In genomic region chr2:27442708-27443449, GRCm38 (mm10) we compare ENCODE assay signal across 8 mouse cellular contexts. TPM values are rescaled to one million over a fixed set of nuclear protein-coding genes. Genes with fewer than 3 reads are reported as not detected.
DNase-seq lines count a peak whose midpoint lies in the region; ATAC-seq and TF ChIP-seq lines count a peak whose summit lies in the region.

No protein-coding gene starts in this region.

- H3K27me3 ChIP-seq in kidney, adult 2 months (replicated peaks; ENCODE audit: control insufficient read depth, insufficient read depth, low read length): no peaks in the 10 kb centered on the region
- no peaks in the 10 kb centered on the region for H3K27me3 ChIP-seq in midbrain, embryonic 10.5 days (ENCODE audit: low read depth, poor library complexity, severe bottlenecking)

- H3K27ac ChIP-seq in kidney, adult 2 months (ENCODE audit: insufficient read depth, low read depth, low read length): no peak overlapping the region
- peak overlapping the region; percentile 88 for H3K27ac ChIP-seq in midbrain, embryonic 10.5 days (replicated peaks)

- DNase-seq in kidney, adult 2 months: no peak
- DNase-seq in kidney, postnatal 10 days: no peak
- DNase-seq in brain, embryonic 14.5 days (ENCODE audit: low read depth): no peak
- DNase-seq in midbrain, embryonic 10.5 days (ENCODE audit: low spot score): no peak
- DNase-seq in right cerebral cortex, postnatal 4 days: no peak
- DNase-seq in layer of hippocampus, adult 18-20 months (ENCODE audit: low spot score in 2 of 2): no peak
- no peak for DNase-seq in embryo, embryonic 9.5 days (ENCODE audit: extremely low spot score)

- H3K9me3 ChIP-seq in midbrain, embryonic 10.5 days (replicated peaks): no peaks in the 10 kb centered on the region

- 33% methylated on average over 20 of the region's 20 CpGs for WGBS in kidney, adult 2 months
- 34% methylated on average over 20 of the region's 20 CpGs for WGBS in midbrain, embryonic 10.5 days

- TF ChIP-seq CTCF in kidney, adult 2 months (conservative IDR thresholded peaks at IDR 0.05; ENCODE audit: insufficient read depth, insufficient read length, low read depth, low read length): no peak
- TF ChIP-seq CTCF in brain, embryonic 14.5 days (IDR thresholded peaks at IDR 0.05; ENCODE audit: borderline replicate concordance, extremely low read depth, insufficient read depth, insufficient read length): 0 out of 2 replicates have a peak, but pooled peaks have one; percentile 6

- no peak for TF ChIP-seq POLR2A in kidney, adult 2 months (IDR thresholded peaks at IDR 0.05; ENCODE audit: low read depth, low read length)
- no peak for TF ChIP-seq POLR2A in brain, embryonic 14.5 days (IDR thresholded peaks at IDR 0.05; ENCODE audit: borderline replicate concordance, extremely low read depth, insufficient read depth, insufficient read length, poor library complexity, severe bottlenecking)

- H3K36me3 ChIP-seq in kidney, adult 2 months (ENCODE audit: control insufficient read depth, insufficient read depth, low read length): no peaks in the 10 kb centered on the region
- H3K36me3 ChIP-seq in midbrain, embryonic 10.5 days: peaks cover 36% of the 10 kb centered on the region

- H3K4me1 ChIP-seq in kidney, adult 2 months (ENCODE audit: control insufficient read depth, insufficient read depth, low read length): peaks cover 4% of the 10 kb centered on the region; the same call in 1 of the 2 replicates
- peaks cover 22% of the 10 kb centered on the region for H3K4me1 ChIP-seq in midbrain, embryonic 10.5 days

- H3K4me3 ChIP-seq in kidney, adult 2 months (ENCODE audit: insufficient read depth, low read depth, low read length): peak overlapping the region; percentile 68
- H3K4me3 ChIP-seq in midbrain, embryonic 10.5 days: peak overlapping the region; percentile 74

- ATAC-seq in granulocyte monocyte progenitor cell, adult 5-6 weeks (replicated peaks; ENCODE audit: poor library complexity, severe bottlenecking): peak; percentile 11

RNA-seq across cellular contexts. Expression of gene Brd3os, which starts 0.8 kb away (rescaled TPM):
- polyA plus RNA-seq in kidney, adult 2 months (2012; rRNA removed): 11.6 and 15.1 TPM in 2 replicates
- polyA plus RNA-seq in brain, embryonic 14.5 days (2012; rRNA removed): 31.5 and 33.8 TPM in 2 replicates
- total RNA-seq in granulocyte monocyte progenitor cell, adult 5-6 weeks (2014; fragmentation: Nextera tagmentation): 0.77 and 2.9 TPM in 2 replicates
- total RNA-seq in granulocyte monocyte progenitor cell, adult 5-6 weeks (2017): not detected in 2 replicates
- 9.2 and 11.9 TPM in 2 replicates for polyA plus RNA-seq in midbrain, embryonic 10.5 days (2016; fragmentation: Nextera tagmentation; extraction: Ambion mirVana)
- total RNA-seq in layer of hippocampus, adult 18-20 months (2021): 10 to 100 TPM; 21.6 to 24.3 TPM

RNA-seq across cellular contexts. Expression of gene Vav2, which starts 16.0 kb away (rescaled TPM):
- 28.1 and 30.3 TPM in 2 replicates for polyA plus RNA-seq in kidney, adult 2 months (2012; rRNA removed)
- 52.9 and 55.0 TPM in 2 replicates for polyA plus RNA-seq in brain, embryonic 14.5 days (2012; rRNA removed)
- total RNA-seq in granulocyte monocyte progenitor cell, adult 5-6 weeks (2014; fragmentation: Nextera tagmentation): 6.3 and 14.9 TPM in 2 replicates
- total RNA-seq in granulocyte monocyte progenitor cell, adult 5-6 weeks (2017): 6.9 and 7.2 TPM in 2 replicates
- 11.4 and 13.3 TPM in 2 replicates for polyA plus RNA-seq in midbrain, embryonic 10.5 days (2016; fragmentation: Nextera tagmentation; extraction: Ambion mirVana)
- total RNA-seq in layer of hippocampus, adult 18-20 months (2021): 1 to 10 TPM; 7.8 to 9.2 TPM
